Mouse (Mus musculus) liver, postnatal 0 days (tissue): ENCODE results near the gene Lrrc8c. TPM values are rescaled to one million over a fixed set of nuclear protein-coding genes. Genes with fewer than 3 reads are reported as not detected.

Experiments used
- ATAC-seq: fragments of 200-750 bp; cut with Nextera tagmentation; 2 replicates; pipeline ENCODE4 v1.8.0; 2017; ENCODE audit warnings: mild to moderate bottlenecking, moderate library complexity
- DNase-seq: peaks from one replicate; pipeline ENCODE4 v3.0.0-alpha.2; 2016
- H3K27ac ChIP-seq: fragments of 300-500 bp; sonication (generic); 2 replicates; pipeline ENCODE4 v1.5.1; 2014; ENCODE audit warnings: antibody characterized with exemption, moderate library complexity, mild to moderate bottlenecking, low read depth
- H3K27me3 ChIP-seq: fragments of 300-500 bp; sonication (generic); 2 replicates; pipeline ENCODE4 v1.6.1; 2014; ENCODE audit warnings: low read length, control low read depth, mixed read lengths; ENCODE audit not compliant: insufficient read depth
- H3K36me3 ChIP-seq: fragments of 300-500 bp; sonication (generic); replicated peaks from 2 replicates; pipeline ENCODE4 v1.6.1; 2014; ENCODE audit warnings: mild to moderate bottlenecking, control low read depth, low read length, moderate library complexity, mixed read lengths; ENCODE audit not compliant: insufficient read depth
- H3K4me1 ChIP-seq: fragments of 300-500 bp; sonication (generic); 2 replicates; pipeline ENCODE4 v1.6.1; 2014; ENCODE audit warnings: antibody characterized with exemption, mild to moderate bottlenecking, control low read depth; ENCODE audit not compliant: insufficient read depth
- H3K4me2 ChIP-seq: fragments of 300-500 bp; sonication (generic); 2 replicates; pipeline ENCODE4 v1.6.1; 2014; ENCODE audit warnings: low read depth, mild to moderate bottlenecking, low read length, moderate library complexity, mixed read lengths
- H3K4me3 ChIP-seq: fragments of 300-500 bp; sonication (generic); 2 replicates; pipeline ENCODE4 v1.5.1; 2014; ENCODE audit warnings: low read depth, low read length
- H3K9ac ChIP-seq: fragments of 300-500 bp; sonication (generic); replicated peaks from 2 replicates; pipeline ENCODE4 v1.6.1; 2014; ENCODE audit warnings: mild to moderate bottlenecking, moderate library complexity
- H3K9me3 ChIP-seq: fragments of 300-500 bp; sonication (generic); 2 replicates; pipeline ENCODE4 v1.6.1; 2016; ENCODE audit warnings: mild to moderate bottlenecking, control low read depth, low read length, mixed read lengths
- CTCF ChIP-seq: sonication (generic); IDR thresholded peaks from 2 replicates; pipeline ENCODE4 v1.5.1; 2016; ENCODE audit warnings: antibody characterized with exemption, low read depth
- EP300 ChIP-seq: IDR thresholded peaks from 2 replicates; pipeline ENCODE4 v1.6.1; 2016; ENCODE audit warnings: antibody characterized with exemption, low read depth, mild to moderate bottlenecking
- WGBS: fragments of 180-500 bp; shearing (Covaris S2); extraction: QIAGEN DNeasy Blood & Tissue Kit; methylation state at CpG from one replicate; pipeline ENCODE4 v1.1.7; 2014; ENCODE audit not compliant: insufficient replicate concordance; 5-methylcytosine and 5-hydroxymethylcytosine counted together
- polyA plus RNA-seq: library from polyadenylated mRNA; unstranded; fragments of >200 nt; fragmentation: Nextera tagmentation; extraction: Ambion mirVana; gene quantifications from 2 replicates; pipeline ENCODE4 v1.2.1, GENCODE M21; 2015

Lrrc8c gene
- polyA plus RNA-seq, 1 experiment from 2014 or later: 9.8 TPM

GRCm38 (mm10) chr5:105500132-105501121, 18.8 kb upstream of the Lrrc8c start:
- no peak for DNase-seq
- TF ChIP-seq CTCF: peak; percentile 49
- TF ChIP-seq EP300: no peak
- no peaks in the 10 kb centered on the region for H3K36me3 ChIP-seq
- no peak overlapping the region for H3K4me2 ChIP-seq
- peaks cover 2% of the 10 kb centered on the region; the same call in 1 of the 2 replicates for H3K9me3 ChIP-seq
- peaks cover 5% of the 10 kb centered on the region for H3K4me1 ChIP-seq
- no peak overlapping the region for H3K27ac ChIP-seq
- 0 out of 2 replicates have a peak, but pooled peaks cover under 1% of the 10 kb centered on the region for H3K27me3 ChIP-seq
- H3K4me3 ChIP-seq: no peak overlapping the region
- H3K9ac ChIP-seq: no peak overlapping the region
- ATAC-seq: no peak
- 52% methylated on average over 12 of the region's 12 CpGs for WGBS

DNA sequence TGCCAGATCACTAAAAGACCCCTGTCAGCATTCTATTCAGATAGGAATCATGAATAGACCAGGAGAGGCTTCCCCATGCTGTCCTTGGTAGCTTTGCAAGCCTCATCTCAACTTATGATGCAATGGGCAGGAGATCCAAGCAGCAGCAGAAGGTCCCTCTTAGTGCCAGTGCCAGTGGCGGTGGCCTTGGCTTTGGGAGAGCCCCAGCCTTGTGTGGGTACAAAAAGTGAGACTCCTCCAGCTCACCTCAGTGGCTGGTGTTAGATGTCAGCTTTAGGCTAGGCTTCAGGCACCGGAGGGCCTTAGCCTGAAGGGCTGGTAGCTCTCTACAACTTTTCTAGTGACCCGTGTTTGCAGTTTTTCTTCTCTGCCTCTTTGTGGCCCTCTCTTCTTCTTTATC, 18.1 kb upstream of the Lrrc8c start:
- H3K27ac ChIP-seq: no peak overlapping the region
- H3K9me3 ChIP-seq: peaks cover 2% of the 10 kb centered on the region; the same call in 1 of the 2 replicates
- no peak overlapping the region for H3K9ac ChIP-seq
- H3K4me1 ChIP-seq: no peaks in the 10 kb centered on the region
- H3K4me2 ChIP-seq: no peak overlapping the region
- TF ChIP-seq CTCF: no peak
- TF ChIP-seq EP300: no peak
- DNase-seq: no peak
- WGBS: 89% methylated on average over 3 of the region's 3 CpGs
- no peak for ATAC-seq
- no peak overlapping the region for H3K4me3 ChIP-seq
- no peaks in the 10 kb centered on the region for H3K27me3 ChIP-seq
- H3K36me3 ChIP-seq: no peaks in the 10 kb centered on the region

- H3K4me1 ChIP-seq: no peaks in the 10 kb centered on the region
- no peaks in the 10 kb centered on the region for H3K9me3 ChIP-seq
- no peaks in the 10 kb centered on the region for H3K36me3 ChIP-seq
- no peak overlapping the region for H3K27ac ChIP-seq
- no peak overlapping the region for H3K9ac ChIP-seq
- H3K27me3 ChIP-seq: no peaks in the 10 kb centered on the region
- no peak for TF ChIP-seq CTCF
- TF ChIP-seq EP300: no peak
- no peak for ATAC-seq
- DNase-seq: no peak
- no peak overlapping the region for H3K4me3 ChIP-seq
- 85% methylated on average over 6 of the region's 6 CpGs for WGBS
- H3K4me2 ChIP-seq: no peak overlapping the region
Measured at GRCm38 (mm10) chr5:105508813-105509212, 10.4 kb upstream of the Lrrc8c start.

- no peak for ATAC-seq
- no peak for TF ChIP-seq CTCF
- TF ChIP-seq EP300: no peak
- Histone ChIP-seq H3K9ac (no peak overlapping the region), H3K4me1 (no peaks in the 10 kb centered on the region), H3K4me3 (no peak overlapping the region), H3K27ac (no peak overlapping the region), H3K4me2 (no peak overlapping the region), H3K9me3 (no peaks in the 10 kb centered on the region), H3K27me3 (no peaks in the 10 kb centered on the region), H3K36me3 (no peaks in the 10 kb centered on the region)
- DNase-seq: no peak
- WGBS: 61% methylated on average over 4 of the region's 4 CpGs
Measured at GRCm38 (mm10) chr5:105512297-105512696, 6.9 kb upstream of the Lrrc8c start.

- DNase-seq (no peak), ATAC-seq (no peak)
- no peak overlapping the region for H3K4me3 ChIP-seq
- no peaks in the 10 kb centered on the region for H3K27me3 ChIP-seq
- H3K4me2 ChIP-seq: no peak overlapping the region
- H3K4me1 ChIP-seq: peaks cover 7% of the 10 kb centered on the region
- H3K36me3 ChIP-seq: no peaks in the 10 kb centered on the region
- no peak overlapping the region for H3K9ac ChIP-seq
- 49% methylated on average over 6 of the region's 6 CpGs for WGBS
- H3K9me3 ChIP-seq: no peaks in the 10 kb centered on the region
- TF ChIP-seq EP300: no peak
- no peak overlapping the region for H3K27ac ChIP-seq
Measured at GRCm38 (mm10) chr5:105515532-105515931, 3.7 kb upstream of the Lrrc8c start.

DNA sequence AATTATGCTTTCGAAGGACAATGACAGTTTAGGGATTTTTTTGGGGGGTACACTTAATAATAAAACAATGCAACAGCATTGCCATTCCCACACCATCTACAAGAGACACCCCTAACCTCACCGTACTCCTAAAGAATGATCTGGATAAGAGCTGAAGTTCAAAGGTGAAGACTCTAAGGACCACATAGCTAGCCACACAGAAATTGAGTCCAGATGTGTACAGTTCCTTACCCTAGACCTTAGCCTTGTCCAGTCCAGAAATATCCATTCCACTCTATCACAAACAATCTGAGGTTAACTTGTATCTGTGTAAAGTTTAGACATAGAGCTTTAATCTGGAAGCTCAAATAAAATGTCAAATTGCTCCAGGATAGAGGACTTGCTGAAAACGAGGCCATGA, 2.9 kb upstream of the Lrrc8c start:
- 71% methylated on average over 3 of the region's 3 CpGs for WGBS
- TF ChIP-seq EP300 (no peak), CTCF (no peak)

More for the DNA sequence above, 2.9 kb upstream of the Lrrc8c start:
- H3K9ac ChIP-seq: no peak overlapping the region
- no peak overlapping the region for H3K4me2 ChIP-seq
- DNase-seq: no peak
- ATAC-seq: no peak
- no peak overlapping the region for H3K27ac ChIP-seq
- H3K27me3 ChIP-seq: no peaks in the 10 kb centered on the region
- H3K4me3 ChIP-seq: no peak overlapping the region
- peaks cover 11% of the 10 kb centered on the region for H3K4me1 ChIP-seq
- H3K9me3 ChIP-seq: no peaks in the 10 kb centered on the region
- H3K36me3 ChIP-seq: no peaks in the 10 kb centered on the region
